Mouse (Mus musculus) CH12.LX (cell line): ENCODE measurements around the gene Alg13. TPM values are rescaled to one million over a fixed set of nuclear protein-coding genes. Genes with fewer than 3 reads are reported as not detected.

ENCODE experiments used
- DNase-seq: peaks from one replicate; pipeline ENCODE4 v3.0.0-alpha.2; 2013; ENCODE audit errors: extremely low read depth
- H3K27ac ChIP-seq: 2 replicates; pipeline ENCODE4 v1.5.1; 2012; ENCODE audit warnings: low read depth, mild to moderate bottlenecking, control low read depth, moderate library complexity; ENCODE audit not compliant: insufficient read depth
- H3K27me3 ChIP-seq: replicated peaks from 2 replicates; pipeline ENCODE3; 2012; ENCODE audit warnings: inconsistent platforms
- H3K36me3 ChIP-seq, 2 experiments: replicated peaks in 1 of 2; 2 replicates each; pipeline versions ENCODE3 to v1.6.1; 2012; ENCODE audit warnings: inconsistent platforms in 1 of 2, low read length in 1 of 2, mild to moderate bottlenecking in 1 of 2, mixed read lengths in 1 of 2, moderate library complexity in 1 of 2; ENCODE audit not compliant: control insufficient read depth in 1 of 2, insufficient read depth in 1 of 2
- H3K4me1 ChIP-seq, 2 experiments: 2 replicates each; pipeline ENCODE4 v1.6.1; 2012; ENCODE audit warnings: inconsistent platforms in 1 of 2, moderate library complexity in 1 of 2; ENCODE audit not compliant: insufficient read depth in 2 of 2, control insufficient read depth in 1 of 2
- H3K4me2 ChIP-seq: 2 replicates; pipeline ENCODE4 v1.6.1; 2012; ENCODE audit warnings: low read depth, mild to moderate bottlenecking, control low read depth; ENCODE audit not compliant: poor library complexity, insufficient read depth, severe bottlenecking
- H3K4me3 ChIP-seq, 3 experiments: fragments of 150-350 bp in 1 of 3; sonication (generic) in 1 of 3; replicated peaks in 1 of 3; 2 replicates each; pipeline versions ENCODE3 to v1.5.1; 2011 to 2012; ENCODE audit warnings: low read depth in 2 of 3, low read length in 2 of 3, mild to moderate bottlenecking in 2 of 3, moderate library complexity in 2 of 3, control low read depth in 1 of 3, improper control_type of control experiment in 1 of 3, inconsistent platforms in 1 of 3, mixed read lengths in 1 of 3; ENCODE audit not compliant: poor library complexity in 1 of 3
- H3K79me2 ChIP-seq: replicated peaks from 2 replicates; pipeline ENCODE4 v1.6.1; 2012; ENCODE audit warnings: mild to moderate bottlenecking, moderate library complexity; ENCODE audit not compliant: control insufficient read depth, poor library complexity, insufficient read depth, severe bottlenecking; ENCODE audit errors: extremely low read depth
- H3K9ac ChIP-seq: 2 replicates; pipeline ENCODE4 v1.6.1; 2012; ENCODE audit warnings: low read depth, mild to moderate bottlenecking, control low read depth, moderate library complexity; ENCODE audit not compliant: insufficient read depth
- H3K9me3 ChIP-seq: replicated peaks from 2 replicates; pipeline ENCODE3; 2012; ENCODE audit warnings: low read length, inconsistent platforms, mixed read lengths
- CHD1 ChIP-seq: IDR thresholded peaks from 2 replicates; pipeline ENCODE4 v1.6.1; 2012; ENCODE audit warnings: low read depth, low read length, improper control_type of control experiment, inconsistent platforms
- CTCF ChIP-seq, 2 experiments: IDR thresholded peaks in 1 of 2; conservative IDR thresholded peaks in 1 of 2; 2 replicates each; pipeline ENCODE4 v1.5.1; 2011 to 2012; ENCODE audit warnings: low read depth in 2 of 2, low read length in 2 of 2, improper control_type of control experiment in 1 of 2, inconsistent platforms in 1 of 2, mild to moderate bottlenecking in 1 of 2, moderate library complexity in 1 of 2
- E2F4 ChIP-seq: IDR thresholded peaks from 2 replicates; pipeline ENCODE4 v1.6.1; 2011; ENCODE audit warnings: low read depth, low read length, improper control_type of control experiment; ENCODE audit not compliant: insufficient replicate concordance
- ELF1 ChIP-seq: IDR thresholded peaks from 2 replicates; pipeline ENCODE4 v1.6.1; 2014; ENCODE audit warnings: low read depth, mild to moderate bottlenecking, inconsistent platforms, low read length, improper control_type of control experiment
- EP300 ChIP-seq: IDR thresholded peaks from 2 replicates; pipeline ENCODE4 v1.6.1; 2011; ENCODE audit warnings: low read length, improper control_type of control experiment
- ETS1 ChIP-seq: conservative IDR thresholded peaks from 2 replicates; pipeline ENCODE4 v1.6.1; 2012; ENCODE audit warnings: low read depth, mild to moderate bottlenecking, inconsistent platforms, low read length, improper control_type of control experiment, moderate library complexity
- IRF4 ChIP-seq: IDR thresholded peaks from 2 replicates; pipeline ENCODE4 v1.6.1; 2014; ENCODE audit warnings: low read depth, mild to moderate bottlenecking, inconsistent platforms, low read length, improper control_type of control experiment
- JUN ChIP-seq: IDR thresholded peaks from 2 replicates; pipeline ENCODE4 v1.6.1; 2011; ENCODE audit warnings: low read depth, mild to moderate bottlenecking, low read length, improper control_type of control experiment, moderate library complexity; ENCODE audit not compliant: insufficient read depth
- JUND ChIP-seq: conservative IDR thresholded peaks from 2 replicates; pipeline ENCODE4 v1.6.1; 2011; ENCODE audit warnings: low read depth, low read length, improper control_type of control experiment
- MXI1 ChIP-seq: IDR thresholded peaks from 2 replicates; pipeline ENCODE4 v1.6.1; 2011; ENCODE audit warnings: mild to moderate bottlenecking, low read depth, low read length, improper control_type of control experiment
- MYC ChIP-seq: IDR thresholded peaks from 2 replicates; pipeline ENCODE4 v1.6.1; 2011; ENCODE audit warnings: low read depth, mild to moderate bottlenecking, improper control_type of control experiment, low read length
- NELFE ChIP-seq: IDR thresholded peaks from 2 replicates; pipeline ENCODE4 v1.6.1; 2011; ENCODE audit warnings: low read depth, low read length, improper control_type of control experiment
- NRF1 ChIP-seq: IDR thresholded peaks from 2 replicates; pipeline ENCODE4 v1.6.1; 2014; ENCODE audit warnings: low read depth, mild to moderate bottlenecking, inconsistent platforms, low read length, improper control_type of control experiment, moderate library complexity
- POLR2A ChIP-seq: IDR thresholded peaks from 2 replicates; pipeline ENCODE4 v1.6.1; 2011; ENCODE audit warnings: low read depth, mild to moderate bottlenecking, improper control_type of control experiment, low read length
- RAD21 ChIP-seq: IDR thresholded peaks from 2 replicates; pipeline ENCODE4 v1.6.1; 2011; ENCODE audit warnings: low read depth, mild to moderate bottlenecking, low read length, improper control_type of control experiment, moderate library complexity
- SIN3A ChIP-seq: IDR thresholded peaks from 2 replicates; pipeline ENCODE4 v1.6.1; 2012; ENCODE audit warnings: low read length, improper control_type of control experiment, inconsistent platforms
- TCF12 ChIP-seq: IDR thresholded peaks from 2 replicates; pipeline ENCODE4 v1.6.1; 2014; ENCODE audit warnings: low read depth, mild to moderate bottlenecking, inconsistent platforms, low read length, improper control_type of control experiment
- USF1 ChIP-seq: IDR thresholded peaks from 2 replicates; pipeline ENCODE4 v1.6.1; 2014; ENCODE audit warnings: low read depth, mild to moderate bottlenecking, inconsistent platforms, low read length, improper control_type of control experiment
- ZMIZ1 ChIP-seq: IDR thresholded peaks from 2 replicates; pipeline ENCODE4 v1.6.1; 2012; ENCODE audit warnings: low read depth, mild to moderate bottlenecking, inconsistent platforms, low read length, improper control_type of control experiment
- dilution Hi-C: fragments of 300-500 bp; cut with MboI; formaldehyde crosslinking; loops from 2 replicates; pipeline ENCODE4 v1.14.3; 2020; ENCODE audit warnings: low sequenced_read_pairs; ENCODE audit not compliant: extremely low pct_unique_long_range_greater_than_20kb, extremely low pct_ligation_motif_present
- in situ Hi-C: fragments of 300-500 bp; cut with MboI; formaldehyde crosslinking; loops from 3 replicates; pipeline ENCODE4 v1.14.3; 2019; ENCODE audit warnings: low sequenced_read_pairs, low pct_ligation_motif_present, low pct_unique_long_range_greater_than_20kb, mixed read lengths
- polyA plus RNA-seq: library from polyadenylated mRNA; unstranded; fragments of >175 nt; gene quantifications from 2 replicates; pipeline ENCODE4 v1.2.1, GENCODE M21; 2012; ENCODE audit warnings: low read depth; ENCODE audit not compliant: insufficient read length
- total RNA-seq, 2 experiments: library from RNA; depleted of rRNA; stranded (reverse); fragments of 300-350 nt in 1 of 2; fragments of >200 nt in 1 of 2; gene quantifications; 2 replicates each; pipeline ENCODE4 v1.2.3; 2012 to 2014

The Alg13 gene
- total and polyA plus RNA-seq, 3 experiments = 15.4 to 18.6 (median 17.0) TPM

DNA sequence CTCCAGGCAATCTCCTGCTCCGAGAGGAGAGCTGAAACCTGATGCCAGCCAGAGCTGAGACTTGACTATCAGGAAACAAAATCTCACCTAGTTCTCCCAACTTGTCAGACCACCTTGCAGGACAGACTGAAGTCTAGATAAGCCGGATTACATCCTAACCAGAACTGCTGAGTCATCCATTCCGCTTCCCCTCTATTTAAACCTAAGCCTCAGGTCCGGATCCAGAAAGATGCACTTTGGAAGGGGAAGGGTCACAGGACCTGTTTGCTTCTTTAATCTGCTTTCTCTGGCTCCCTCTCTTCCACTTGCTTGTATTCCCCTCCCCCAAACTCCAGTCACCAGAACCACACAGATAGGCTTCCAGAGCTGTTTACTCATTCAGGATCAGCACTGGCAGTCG lies 2.6 kb upstream of the Alg13 start:
- no peak for TF ChIP-seq USF1
- TF ChIP-seq CTCF (conservative IDR thresholded peaks at IDR 0.05 in 1 of 2, IDR thresholded peaks at IDR 0.05 in 1 of 2; ENCODE audit: low read depth in 2 of 2, low read length in 2 of 2) = no peak
- no peak for TF ChIP-seq RAD21
- TF ChIP-seq IRF4 = no peak
- no peak for TF ChIP-seq TCF12
- TF ChIP-seq NELFE = no peak
- TF ChIP-seq EP300 = no peak
- TF ChIP-seq NRF1 = no peak
- no peak for TF ChIP-seq SIN3A
- TF ChIP-seq POLR2A = no peak
- DNase-seq = no peak
- Histone ChIP-seq H3K36me3 (no peaks in the 10 kb centered on the region), H3K4me1 (peaks cover 6 to 20% of the 10 kb centered on the region in 2 experiments; a peak in 2 of 4 replicates), H3K27ac (no peak overlapping the region), H3K4me3 (no peak overlapping the region), H3K9me3 (no peaks in the 10 kb centered on the region), H3K9ac (no peak overlapping the region), H3K4me2 (no peak overlapping the region), H3K79me2 (peaks cover 14% of the 10 kb centered on the region), H3K27me3 (no peaks in the 10 kb centered on the region)
- in situ Hi-C loops = no loop called here
- dilution Hi-C loops = no loop called here

- no peaks in the 10 kb centered on the region for H3K36me3 ChIP-seq
- TF ChIP-seq ELF1 (no peak), JUN (no peak), MYC (no peak), NELFE (no peak), ETS1 (no peak), RAD21 (no peak), CHD1 (no peak), MXI1 (no peak), JUND (no peak), E2F4 (no peak), ZMIZ1 (no peak)
- TF ChIP-seq, all 38 proteins: peak for 0
- Histone ChIP-seq H3K4me3 (no peak overlapping the region), H3K79me2 (peaks cover 16% of the 10 kb centered on the region), H3K9ac (no peak overlapping the region), H3K4me1 (peaks cover 6 to 20% of the 10 kb centered on the region in 2 experiments; a peak in 2 of 4 replicates), H3K27me3 (no peaks in the 10 kb centered on the region), H3K27ac (no peak overlapping the region), H3K9me3 (no peaks in the 10 kb centered on the region), H3K4me2 (no peak overlapping the region)
- in situ Hi-C loops = no loop called here
- no peak for DNase-seq
- dilution Hi-C loops = no loop called here
Observed at GRCm38 (mm10) chrX:144316004-144316403, 1.6 kb upstream of the Alg13 start.
